Mouse (Mus musculus): Measurements from ENCODE around the gene Zyx.
A peak's percentile ranks its signal among the peaks of the same experiment; 100 is the strongest.

Gene Zyx

DNA sequence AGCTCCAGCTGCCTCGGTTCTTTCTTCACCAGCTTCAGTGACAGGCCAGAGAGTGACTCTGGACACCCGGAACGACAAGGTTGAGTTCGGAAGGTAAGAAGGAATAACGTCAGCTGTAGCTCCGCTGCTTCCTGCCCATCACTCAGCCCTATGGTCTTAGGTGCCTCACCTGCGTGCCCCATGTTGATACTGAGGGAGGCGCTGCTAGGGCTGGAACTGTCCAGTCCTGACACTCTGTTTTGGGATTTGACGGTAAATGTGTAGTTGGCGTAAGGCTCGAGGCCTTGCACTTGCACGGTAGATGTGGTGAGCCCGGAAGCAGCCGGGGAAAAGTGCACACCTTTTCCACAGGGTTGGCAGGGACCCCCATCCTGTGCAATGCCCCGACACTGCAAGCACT is 15.2 kb downstream of the Zyx start:
- no peak for DNase-seq (ENCODE audit: low read depth, low spot score)

DNA sequence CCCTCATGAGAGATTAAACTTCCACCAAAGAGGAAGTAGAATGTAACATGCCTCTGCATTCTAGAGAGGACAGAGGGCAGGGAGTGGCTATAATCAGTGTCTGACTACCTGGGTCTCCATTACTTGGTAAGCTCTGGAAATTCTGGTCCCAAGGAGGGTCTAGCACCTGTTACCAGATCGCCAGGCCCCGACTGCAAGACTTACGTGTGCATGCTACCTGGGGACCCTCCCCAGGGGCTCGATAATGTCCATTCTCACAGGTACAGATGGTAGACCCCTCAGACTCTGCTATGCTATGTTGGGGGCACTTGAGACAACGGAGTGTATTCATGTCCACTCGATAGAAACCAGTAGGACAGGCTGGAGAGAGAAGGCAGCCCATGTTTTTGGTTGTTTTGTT is 15.8 kb downstream of the Zyx start:
- DNase-seq (ENCODE audit: low read depth, low spot score) = no peak

DNA sequence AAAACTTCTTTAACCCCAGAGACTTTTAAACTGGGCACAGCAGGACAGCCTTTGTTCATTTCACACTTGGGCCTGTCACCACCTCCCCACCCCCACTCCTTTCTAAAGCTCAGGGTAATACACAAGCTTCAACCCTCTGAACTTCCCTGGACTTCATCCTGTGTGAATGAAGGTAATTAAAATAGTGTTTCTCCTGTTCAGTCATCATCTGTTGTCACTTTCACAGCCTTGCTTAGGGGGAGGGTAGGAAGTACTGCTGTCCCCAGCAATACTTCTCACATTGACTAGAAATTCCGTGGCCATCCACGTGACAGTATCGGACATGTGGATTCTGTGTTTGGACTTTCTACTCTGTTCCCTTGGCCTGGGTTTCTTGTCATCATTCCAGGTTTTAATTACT is 20.4 kb downstream of the Zyx start:
- no peak for DNase-seq (ENCODE audit: low read depth, low spot score)

DNA sequence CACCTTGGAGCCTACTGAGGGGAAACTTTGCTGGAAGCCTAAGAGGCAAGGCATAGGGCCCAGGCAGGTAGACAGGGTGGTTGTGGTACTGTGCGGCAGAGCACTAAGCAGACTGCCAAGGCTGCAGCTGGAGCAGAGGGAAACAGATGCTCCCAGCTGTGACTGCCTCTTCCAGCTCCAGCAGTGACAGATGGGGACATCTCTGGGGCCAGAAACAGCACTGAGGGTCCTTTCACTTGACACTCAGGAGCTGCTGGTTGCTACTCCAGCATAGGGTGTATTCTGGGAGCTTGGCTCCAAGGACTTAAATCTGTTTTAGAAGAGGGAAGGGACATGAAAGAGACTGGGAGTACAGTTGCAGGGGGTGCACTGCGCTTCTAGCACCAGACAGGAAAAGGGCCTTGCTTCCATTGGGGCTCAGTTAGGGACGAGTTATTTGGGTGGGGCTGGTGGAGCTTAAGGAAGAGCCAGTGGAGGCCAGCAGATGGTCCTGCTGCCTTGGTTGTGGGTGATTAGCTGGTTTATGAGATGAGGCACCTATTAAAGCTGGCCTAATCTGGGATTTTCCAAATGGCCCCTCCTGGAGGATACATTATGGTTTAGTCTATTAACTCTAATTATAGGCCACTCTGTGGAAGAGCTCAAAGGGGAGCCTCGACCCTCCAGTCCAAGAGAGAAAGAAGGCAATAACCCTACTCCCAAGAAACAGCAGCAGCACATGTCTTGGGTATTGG is 21.4 kb downstream of the Zyx start:
- DNase-seq (ENCODE audit: low read depth, low spot score) = no peak

DNA sequence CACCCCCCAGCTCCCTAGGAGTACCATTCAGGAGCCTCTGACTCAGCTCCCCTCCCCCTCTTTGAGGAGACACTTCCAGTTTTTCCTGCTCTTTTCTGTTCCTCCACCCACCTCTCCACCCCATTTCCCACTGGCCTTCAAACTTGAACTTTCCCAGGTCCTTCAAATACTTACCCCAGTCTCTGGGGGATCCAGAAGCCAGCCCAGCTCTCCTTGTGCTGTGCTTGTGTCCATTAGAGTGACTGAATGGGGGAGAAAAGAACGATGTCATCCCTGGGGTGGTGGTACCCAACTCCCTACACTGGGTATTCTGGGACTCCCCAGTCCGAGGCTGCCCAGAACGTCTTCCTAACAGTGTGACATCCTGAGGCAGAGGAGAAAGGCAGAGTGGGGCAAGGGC is 22.6 kb downstream of the Zyx start:
- no peak for DNase-seq (ENCODE audit: low read depth, low spot score)

DNA sequence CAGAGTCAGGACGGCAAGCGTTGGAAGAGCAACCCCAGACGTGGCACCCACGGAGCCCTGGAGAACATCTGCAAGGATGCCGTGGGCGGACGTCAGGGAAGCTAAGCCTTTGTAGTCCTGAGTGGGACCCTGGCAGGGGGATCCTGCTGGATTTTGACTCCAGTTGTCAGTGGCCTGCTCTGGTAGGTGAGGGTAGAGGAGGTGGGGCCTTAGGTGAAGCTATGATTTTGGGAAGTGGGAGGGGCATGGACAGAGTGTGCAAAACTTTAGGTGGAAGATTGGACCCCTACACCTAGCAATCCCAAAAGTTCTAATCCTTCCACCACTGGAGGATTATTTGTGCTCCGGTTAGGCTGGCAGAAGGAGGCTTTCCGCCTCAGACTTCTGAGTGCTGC is 23.0 kb downstream of the Zyx start:
- no peak for DNase-seq (ENCODE audit: low read depth, low spot score)

DNA sequence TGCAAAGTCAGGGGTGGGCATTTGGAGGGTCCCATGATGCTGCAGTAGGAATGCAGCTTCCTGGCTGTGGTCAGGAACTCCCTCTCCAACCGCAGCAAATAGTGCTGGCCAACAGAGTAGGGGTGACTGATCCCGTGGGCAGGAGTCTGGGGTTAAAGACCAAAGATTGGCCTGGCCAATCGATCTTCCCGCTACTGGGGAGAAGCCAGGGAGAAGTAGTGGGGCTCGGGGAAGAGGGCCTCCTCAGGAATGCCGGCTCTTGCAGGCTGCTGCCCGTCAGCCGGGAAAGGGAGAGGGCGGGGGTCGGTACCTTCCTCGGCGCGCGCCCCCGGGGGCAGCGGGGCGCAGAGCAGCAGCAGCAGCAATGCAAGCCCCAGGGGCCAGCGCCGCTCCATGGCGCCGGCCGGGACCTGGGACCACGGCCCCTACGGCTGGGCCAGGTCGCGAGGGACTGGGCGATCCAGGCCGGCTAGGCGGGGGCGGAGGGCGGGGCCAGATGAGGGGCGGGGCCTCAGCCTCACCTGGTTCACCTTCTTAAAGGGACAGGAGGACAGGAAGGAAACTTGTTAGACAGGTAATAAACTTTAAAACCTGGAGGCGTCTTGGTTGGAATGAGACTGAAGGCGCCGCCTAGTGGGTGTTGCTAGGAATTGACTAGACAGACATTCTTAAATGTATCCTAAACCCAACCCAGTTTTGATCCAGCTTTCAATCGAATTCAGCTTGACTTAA is 23.6 kb downstream of the Zyx start, which contains the start of gene Epha1:
Epha1 (minus strand) TSS at position 453 of the 732 bp plus-strand sequence.
- peak; percentile 64 for DNase-seq (ENCODE audit: low read depth, low spot score)

DNA sequence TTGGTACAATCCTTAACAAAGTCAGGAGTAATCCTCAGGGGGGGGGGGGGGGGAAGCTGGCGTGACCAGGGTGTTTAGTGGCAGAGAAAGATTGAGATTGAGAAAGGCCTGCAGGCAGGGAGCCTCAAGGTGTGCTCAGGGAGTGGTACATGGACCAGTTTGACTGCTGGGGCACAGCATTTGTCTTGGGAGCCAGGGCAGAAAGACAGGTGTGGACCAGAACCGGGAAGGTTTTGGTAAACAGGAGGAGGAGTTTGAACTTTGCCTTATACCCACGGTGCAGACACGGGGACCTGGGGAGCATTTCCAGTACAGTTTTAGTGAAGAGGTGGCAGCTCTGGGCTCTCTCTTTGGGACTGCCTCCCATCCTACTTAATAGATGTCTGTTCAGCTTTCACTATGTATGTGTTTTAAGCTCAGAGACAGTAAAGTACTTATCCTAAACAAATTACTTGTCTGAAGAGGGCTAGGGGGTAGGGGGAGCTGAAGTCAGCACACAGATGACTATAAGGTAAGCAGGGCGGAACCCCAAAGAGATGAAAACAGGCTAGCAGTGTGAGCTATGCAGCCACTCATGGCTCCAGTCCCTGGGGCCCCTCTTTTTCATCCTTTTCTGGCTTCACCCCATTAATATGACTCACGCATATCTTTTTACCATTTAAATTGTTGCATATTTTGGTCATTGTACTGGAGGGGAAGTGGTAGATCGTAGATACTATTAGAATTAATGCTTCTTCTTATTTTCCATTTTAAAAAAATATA is 24.4 kb downstream of the Zyx start:
- DNase-seq (ENCODE audit: low read depth, low spot score) = peak; percentile 73

DNA sequence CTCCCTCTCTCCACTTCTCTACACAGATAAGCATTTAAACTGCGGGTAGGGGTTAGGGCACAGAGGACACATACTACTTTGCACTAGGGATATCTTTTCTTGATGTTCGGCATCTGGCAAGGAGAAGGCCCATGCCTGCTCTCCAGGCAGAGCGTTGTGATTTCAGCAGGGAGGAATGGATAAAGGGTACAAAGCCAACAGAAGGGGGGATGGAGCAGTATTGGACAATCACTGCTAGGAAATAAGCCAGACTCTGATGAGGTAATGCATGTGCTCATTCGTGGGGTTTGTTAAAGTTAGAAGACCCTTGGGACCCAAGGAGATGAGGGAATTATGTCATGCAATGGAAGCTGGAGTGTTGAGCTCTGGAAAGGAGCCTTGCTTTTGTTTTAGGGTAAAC is 25.3 kb downstream of the Zyx start:
- peak; percentile 78 for DNase-seq (ENCODE audit: low read depth, low spot score)

DNA sequence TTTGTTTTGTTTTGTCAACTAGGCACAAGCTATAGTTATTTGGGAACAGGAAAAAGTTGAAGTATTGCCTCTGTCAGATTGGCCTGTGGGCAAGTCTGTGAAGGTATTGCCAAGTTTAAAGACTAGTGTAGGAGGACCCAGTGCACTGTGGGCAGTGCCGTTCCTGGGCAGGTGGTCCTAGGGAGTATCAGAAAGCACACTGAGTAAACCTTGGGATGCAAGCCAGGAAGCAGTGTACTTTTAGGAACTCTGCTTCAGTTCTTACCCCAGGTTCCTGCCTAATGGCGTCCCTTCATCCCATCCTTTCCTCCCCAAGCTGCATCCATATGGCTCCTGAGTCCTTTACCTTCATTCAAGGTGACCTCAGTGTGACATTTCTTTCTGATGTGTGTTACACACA is 25.7 kb downstream of the Zyx start:
- no peak for DNase-seq (ENCODE audit: low read depth, low spot score)

DNA sequence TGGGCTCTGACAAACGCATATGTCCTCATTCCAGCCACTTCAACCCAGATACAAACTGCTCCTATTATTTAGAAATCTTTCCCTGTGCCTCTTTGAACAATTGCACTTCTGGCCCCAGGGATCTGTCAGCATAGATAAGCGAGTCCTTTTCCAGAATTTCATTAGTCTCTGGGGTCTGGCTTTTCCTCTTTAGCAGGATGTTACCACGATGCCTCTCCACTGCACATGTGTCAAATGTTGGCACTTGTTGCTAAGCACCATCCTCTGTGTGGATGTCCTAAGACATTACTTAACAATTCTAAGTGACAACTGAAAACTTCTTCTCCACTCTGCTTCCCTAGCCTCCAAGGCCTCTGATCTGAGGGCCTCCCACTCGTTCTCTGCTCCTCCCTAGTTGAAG is 26.6 kb downstream of the Zyx start:
- no peak for DNase-seq (ENCODE audit: low read depth, low spot score)

DNA sequence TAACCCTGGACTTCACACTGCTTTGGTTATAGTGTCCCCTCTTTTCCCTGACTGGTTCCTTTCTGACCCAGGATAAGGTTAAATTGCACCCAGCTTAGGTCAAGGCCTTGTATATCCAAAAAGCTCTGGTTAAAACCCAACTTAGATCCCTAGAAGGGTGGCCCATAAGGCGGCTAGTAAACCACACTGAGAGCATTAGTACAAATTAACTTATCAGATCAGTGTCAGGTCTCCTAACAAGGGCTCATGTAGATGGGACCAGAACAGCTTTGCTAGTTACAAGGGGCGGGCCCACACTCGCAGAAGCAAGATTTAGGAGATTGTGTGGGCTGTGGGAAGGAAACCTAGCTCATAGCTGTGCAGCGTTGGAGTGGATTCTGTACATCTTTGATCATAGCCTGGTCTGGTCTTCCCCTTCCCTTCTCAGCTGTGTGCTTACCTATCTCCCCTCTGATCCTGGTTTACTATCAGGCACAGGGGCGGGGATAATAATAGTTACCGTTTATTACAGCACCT is 27.1 kb downstream of the Zyx start:
- DNase-seq (ENCODE audit: low read depth, low spot score) = no peak

DNA sequence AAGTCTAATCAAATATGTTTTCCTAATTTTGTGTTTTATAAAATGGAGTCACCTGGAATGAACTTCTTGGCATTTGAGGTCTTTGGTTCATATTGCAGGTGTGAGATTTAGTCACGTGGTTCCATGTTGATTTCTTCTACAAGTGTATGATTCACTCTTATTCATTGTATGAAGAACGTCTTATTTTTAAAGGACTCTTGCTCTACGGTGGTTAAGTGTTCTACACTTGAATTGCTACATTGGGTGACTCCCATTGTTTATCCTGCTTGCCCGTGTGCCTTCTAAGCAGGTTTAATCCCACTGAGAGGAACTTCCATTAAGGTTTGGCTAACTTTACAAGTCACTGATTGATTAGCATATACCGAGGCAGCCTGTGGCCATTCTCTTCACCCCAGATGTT is 27.9 kb downstream of the Zyx start:
- DNase-seq (ENCODE audit: low read depth, low spot score) = no peak

DNA sequence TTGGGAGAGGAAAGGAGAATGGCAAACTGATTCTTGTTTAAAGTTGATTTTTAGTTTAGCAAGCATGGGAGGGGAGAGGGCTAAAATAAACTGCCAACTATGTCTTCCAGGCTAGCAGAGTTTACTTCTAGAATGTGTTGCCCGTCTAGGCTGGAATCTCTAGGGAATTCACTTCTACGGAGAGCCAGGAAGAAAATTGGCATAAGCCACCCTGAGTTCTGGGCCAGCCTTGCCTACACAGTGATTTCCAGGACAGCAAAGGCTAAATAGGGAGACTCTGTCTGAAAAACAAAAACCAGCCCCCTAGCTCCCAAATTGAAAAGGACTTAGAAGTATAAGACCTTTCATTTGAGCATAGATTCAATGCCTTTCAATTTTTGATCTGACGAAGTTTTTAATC is 30.1 kb downstream of the Zyx start:
- DNase-seq (ENCODE audit: low read depth, low spot score) = no peak

DNA sequence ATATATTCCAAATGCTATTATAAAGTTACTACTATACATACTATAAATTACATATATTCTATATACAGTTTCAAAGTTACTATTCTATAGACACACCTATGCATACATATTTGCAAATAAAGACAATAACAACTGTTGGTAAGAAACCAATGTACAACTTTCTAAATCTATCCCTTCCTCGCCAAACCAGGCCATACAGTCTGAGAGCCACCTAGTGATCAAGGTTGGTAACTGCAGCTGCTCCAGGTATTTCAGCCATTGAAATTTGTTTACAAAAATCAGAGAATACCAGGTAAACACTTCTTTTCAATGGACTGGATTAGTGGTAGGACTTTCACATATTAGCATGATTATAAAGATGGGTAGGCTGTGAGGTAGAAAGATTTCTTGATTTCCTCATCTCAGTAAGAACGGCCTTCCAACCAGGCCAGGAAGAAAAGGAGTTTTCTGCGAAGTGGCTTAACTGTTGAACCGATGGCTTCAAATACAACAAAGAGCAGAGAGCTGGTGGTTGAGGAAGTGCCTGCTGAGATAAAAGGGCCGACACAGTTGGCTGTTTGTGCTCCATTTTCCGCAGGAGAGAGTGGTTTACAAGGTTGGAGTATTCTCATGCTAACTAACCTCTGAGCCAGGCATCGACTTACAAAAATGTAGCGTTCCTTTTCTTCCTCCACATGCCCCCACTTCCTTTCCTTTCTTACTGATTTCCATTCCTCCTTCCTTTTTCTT is 31.1 kb downstream of the Zyx start:
- DNase-seq (ENCODE audit: low read depth, low spot score) = peak; percentile 76

DNA sequence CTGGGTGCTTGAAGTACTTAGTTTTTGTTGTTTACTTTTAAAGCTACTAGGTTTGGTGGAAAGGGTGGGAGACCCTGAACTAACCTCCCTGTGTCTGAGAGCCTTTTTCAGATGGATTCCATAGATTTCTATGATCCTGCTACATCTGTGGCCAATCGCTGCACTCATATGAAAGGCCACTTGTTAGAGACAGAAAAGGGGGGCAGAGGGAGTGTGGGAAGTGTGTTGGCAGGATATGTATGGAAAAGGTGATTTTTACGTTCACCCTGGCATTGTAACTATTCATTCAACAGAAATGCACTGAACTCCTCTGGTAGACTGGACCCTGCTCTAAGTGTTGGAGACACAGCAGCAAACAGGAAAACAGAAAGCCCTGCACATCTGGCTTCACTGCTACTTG is 31.8 kb downstream of the Zyx start:
- no peak for DNase-seq (ENCODE audit: low read depth, low spot score)

DNA sequence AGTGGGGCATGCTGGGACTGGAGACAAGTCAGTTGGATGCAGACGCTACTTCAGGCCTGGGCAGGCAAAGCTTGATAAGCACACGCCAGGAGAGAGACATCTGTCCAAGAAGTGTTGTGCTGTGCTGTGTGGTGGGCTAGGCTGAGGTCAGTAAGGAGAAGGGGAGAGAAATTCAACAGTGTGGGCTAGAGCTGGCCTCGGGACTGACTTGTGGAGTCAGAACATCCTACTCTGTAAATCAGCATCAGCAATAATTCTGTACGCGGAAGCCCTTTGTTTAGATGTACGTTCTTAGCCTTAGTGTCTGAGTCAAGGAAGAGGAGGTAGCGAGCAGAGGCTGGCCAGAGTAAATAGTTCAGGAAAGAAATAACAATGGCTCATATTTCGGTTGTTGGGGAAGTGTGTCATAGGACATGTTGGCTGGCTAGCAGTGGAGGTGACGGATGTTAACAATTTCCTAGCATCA is 32.5 kb downstream of the Zyx start:
- peak; percentile 84 for DNase-seq (ENCODE audit: low read depth, low spot score)

DNA sequence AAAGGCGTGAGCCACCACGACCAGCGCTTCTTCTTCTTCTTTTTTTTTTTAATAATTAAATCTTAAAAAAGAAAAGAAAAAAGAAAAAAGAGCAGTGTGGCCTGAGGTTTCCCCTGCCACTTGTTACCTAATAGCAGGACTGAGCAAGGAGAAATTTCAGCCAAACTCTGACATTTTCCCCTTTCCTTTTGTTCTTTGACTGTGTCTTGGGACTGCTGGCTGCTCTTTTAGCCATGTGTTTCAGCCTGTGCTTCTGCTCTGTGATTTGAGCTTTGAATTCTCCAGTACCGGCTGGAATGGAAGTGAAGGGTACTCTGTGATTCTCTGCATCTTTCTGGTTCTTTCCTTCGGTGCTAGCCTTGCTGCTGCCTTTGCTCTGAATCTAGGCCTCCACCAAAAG is 33.9 kb downstream of the Zyx start:
- no peak for DNase-seq (ENCODE audit: low read depth, low spot score)

DNA sequence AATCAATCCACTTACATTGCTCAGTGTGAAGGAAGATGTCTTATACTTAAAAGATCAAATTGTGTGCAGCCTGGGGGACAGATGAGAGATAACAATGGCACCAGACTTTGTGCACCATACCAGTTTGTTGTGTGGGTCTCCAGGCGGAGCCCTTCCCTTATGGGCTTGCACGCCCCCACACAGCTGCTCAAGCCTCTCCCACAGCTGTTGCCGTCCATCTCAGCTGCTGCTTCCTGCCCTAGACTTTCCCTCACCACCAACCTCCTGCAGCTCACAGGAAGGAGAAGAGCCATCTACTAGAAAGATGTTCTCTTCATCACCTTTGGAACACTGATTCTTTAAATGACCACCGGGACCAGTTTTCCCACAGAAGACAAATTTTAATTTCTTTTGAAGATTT is 36.2 kb downstream of the Zyx start:
- DNase-seq (ENCODE audit: low read depth, low spot score) = no peak

DNA sequence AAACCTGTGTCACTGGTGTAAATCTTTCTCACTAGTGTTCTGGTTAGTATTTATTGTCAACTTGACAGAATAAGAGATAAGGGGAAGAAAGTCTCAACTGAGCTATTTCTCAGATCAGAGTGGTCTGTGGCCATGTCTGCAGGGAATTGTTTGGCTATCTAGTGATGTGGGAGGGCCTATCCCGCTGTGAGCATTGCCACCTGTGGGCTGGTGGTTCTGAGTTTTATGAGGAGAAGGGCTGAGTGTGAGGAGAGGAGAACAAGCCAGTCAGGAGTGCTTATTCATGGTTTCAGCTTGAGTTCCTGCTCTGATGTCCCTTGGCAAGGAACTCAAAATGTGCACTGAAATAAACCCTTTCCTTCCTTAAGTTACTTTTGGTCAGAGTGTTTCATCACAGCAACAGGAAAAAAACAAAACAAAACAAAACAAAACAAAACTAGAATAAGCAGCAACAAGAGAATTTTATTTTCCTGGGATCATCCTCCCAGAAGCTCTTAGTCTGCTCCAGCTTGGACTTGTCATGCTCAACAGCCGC is 42.4 kb downstream of the Zyx start:
- DNase-seq (ENCODE audit: low read depth, low spot score) = peak; percentile 42
